Mouse (Mus musculus): Measurements from ENCODE around the gene Nelfcd. TPM values are rescaled to one million over a fixed set of nuclear protein-coding genes. Genes with fewer than 3 reads are reported as not detected.

The Nelfcd gene
- polyA plus RNA-seq, 1 experiment from 2014 or later: 75.2 TPM

DNA sequence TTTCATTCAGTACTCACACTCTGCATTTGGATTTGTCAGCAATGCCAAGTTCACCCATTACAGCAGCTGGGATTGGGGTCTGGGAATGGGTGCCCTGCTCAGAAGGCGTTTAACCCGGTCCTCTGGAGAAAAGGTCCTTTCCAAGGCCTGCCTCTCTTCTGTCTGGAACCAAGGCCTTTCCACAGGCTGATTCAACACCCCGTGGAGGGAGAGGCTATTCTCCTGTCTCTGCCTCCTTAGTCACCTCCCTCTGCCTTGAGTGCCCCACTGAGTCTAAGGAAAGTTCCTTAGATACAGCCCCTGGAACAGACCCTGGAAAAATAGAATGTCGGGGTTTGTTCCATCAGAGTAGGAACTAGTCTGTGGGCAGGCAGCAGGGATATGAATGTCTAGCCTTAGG lies 32.8 kb downstream of the Nelfcd start:
- Histone ChIP-seq H3K27me3 (peaks cover 20% of the 10 kb centered on the region; the same call in 1 of the 2 replicates), H3K4me3 (replicated peaks) (no peak overlapping the region), H3K4me2 (no peak overlapping the region), H3K36me3 (no peaks in the 10 kb centered on the region), H3K9ac (no peak overlapping the region), H3K27ac (no peak overlapping the region), H3K9me3 (replicated peaks) (no peaks in the 10 kb centered on the region), H3K4me1 (replicated peaks) (peaks cover 52% of the 10 kb centered on the region)
- no peak for ATAC-seq (ENCODE audit: low read depth)
- DNase-seq: no peak
- 72% methylated on average over 4 of the region's 4 CpGs for WGBS (ENCODE audit: insufficient replicate concordance)

DNA sequence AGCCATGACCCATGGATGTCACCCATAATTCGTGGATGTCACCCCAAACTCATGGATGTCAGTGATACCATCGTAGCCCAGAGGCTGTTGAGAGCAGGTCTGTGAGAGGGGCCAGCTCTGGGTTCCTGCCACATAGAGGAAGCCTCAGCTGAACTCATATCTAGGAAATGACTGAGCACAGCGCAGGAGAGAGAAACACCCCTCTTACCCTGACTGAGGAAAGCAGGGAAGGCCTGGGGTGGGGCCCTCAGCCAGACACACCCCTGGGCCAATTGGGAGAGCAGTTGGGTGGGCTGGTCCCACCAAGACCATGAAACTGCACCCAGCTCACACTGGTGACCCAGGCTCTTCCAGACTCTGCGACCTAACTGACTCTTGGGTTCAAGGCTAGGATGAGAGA lies 34.7 kb downstream of the Nelfcd start, which contains the start of gene Tubb1:
TSS of gene Tubb1 (plus strand) at position 343 of the 400 bp plus-strand sequence.
- H3K4me3 ChIP-seq (replicated peaks): peak within 1 kb of the TSS; percentile 22
- H3K27me3 ChIP-seq: peaks cover 17% of the 10 kb centered on the region; the same call in 1 of the 2 replicates
- no peaks in the 10 kb centered on the region for H3K9me3 ChIP-seq (replicated peaks)
- DNase-seq (peak; percentile 81), ATAC-seq (ENCODE audit: low read depth) (peak; percentile 80)
- peaks cover 59% of the 10 kb centered on the region for H3K4me1 ChIP-seq (replicated peaks)
- peak within 1 kb of the TSS; percentile 42 for H3K4me2 ChIP-seq
- peak within 1 kb of the TSS; percentile 45 for H3K9ac ChIP-seq
- H3K27ac ChIP-seq: peak within 1 kb of the TSS; percentile 84
- WGBS (ENCODE audit: insufficient replicate concordance): 21% methylated on average over 4 of the region's 4 CpGs
- no peaks in the 10 kb centered on the region for H3K36me3 ChIP-seq

DNA sequence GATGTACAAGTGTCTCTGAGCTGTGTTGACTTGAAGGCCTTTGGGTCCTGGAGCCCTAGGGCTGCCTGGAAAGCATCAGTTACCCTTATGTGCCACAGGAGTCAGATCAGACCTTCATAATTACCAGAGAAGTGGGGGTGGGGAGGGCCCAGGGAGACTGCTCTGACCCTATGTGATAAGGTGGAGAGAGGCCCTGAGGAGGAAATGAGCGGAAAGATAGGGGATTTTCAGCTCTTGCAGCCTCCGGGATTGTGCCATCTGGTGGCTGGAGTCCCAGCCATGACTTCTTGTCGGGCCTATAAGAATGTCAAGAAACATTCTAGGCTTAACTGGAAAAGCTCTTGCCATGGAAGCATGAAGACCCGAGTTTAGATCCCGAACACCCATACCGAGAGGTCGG lies 38.1 kb downstream of the Nelfcd start:
- DNase-seq (peak; percentile 81), ATAC-seq (ENCODE audit: low read depth) (peak; percentile 96)
- 22% methylated on average over 7 of the region's 7 CpGs for WGBS (ENCODE audit: insufficient replicate concordance)
- Histone ChIP-seq H3K4me2 (peak overlapping the region; percentile 57), H3K27me3 (peaks cover 2% of the 10 kb centered on the region; the same call in 1 of the 2 replicates), H3K4me3 (replicated peaks) (0 out of 2 replicates have a peak overlapping the region, but pooled peaks have one; percentile 25), H3K9me3 (replicated peaks) (no peaks in the 10 kb centered on the region), H3K9ac (peak overlapping the region; percentile 57), H3K4me1 (replicated peaks) (peaks cover 58% of the 10 kb centered on the region), H3K36me3 (no peaks in the 10 kb centered on the region), H3K27ac (peak overlapping the region; percentile 93)

DNA sequence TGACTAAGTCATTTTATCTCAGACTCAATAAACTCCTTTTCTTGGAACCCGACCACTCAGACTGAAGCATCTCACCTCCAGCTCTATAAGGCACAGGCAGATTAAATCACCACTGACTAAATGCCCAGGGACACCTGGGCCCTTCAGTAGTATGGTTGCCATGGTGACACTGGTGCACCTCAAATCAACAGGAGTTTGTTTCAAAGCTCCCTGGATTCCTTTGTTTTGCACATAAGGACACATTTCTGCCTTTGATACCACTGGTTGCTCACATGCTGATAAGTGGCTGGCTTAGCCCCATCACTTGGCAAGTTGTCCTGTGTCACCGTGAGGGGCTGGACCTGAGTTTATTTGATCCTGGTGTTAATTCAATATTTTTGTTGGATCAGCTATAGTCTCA lies 43.8 kb downstream of the Nelfcd start:
- ATAC-seq (ENCODE audit: low read depth) (no peak), DNase-seq (no peak)
- H3K4me2 ChIP-seq: no peak overlapping the region
- 0 out of 2 replicates have a peak overlapping the region, but pooled peaks have one; percentile 15 for H3K27ac ChIP-seq
- peaks cover 30% of the 10 kb centered on the region for H3K4me1 ChIP-seq (replicated peaks)
- peaks cover 30% of the 10 kb centered on the region for H3K36me3 ChIP-seq
- 61% methylated on average over 2 of the region's 2 CpGs for WGBS (ENCODE audit: insufficient replicate concordance)
- no peaks in the 10 kb centered on the region for H3K9me3 ChIP-seq (replicated peaks)
- H3K27me3 ChIP-seq: no peaks in the 10 kb centered on the region
- no peak overlapping the region for H3K9ac ChIP-seq
- no peak overlapping the region for H3K4me3 ChIP-seq (replicated peaks)

DNA sequence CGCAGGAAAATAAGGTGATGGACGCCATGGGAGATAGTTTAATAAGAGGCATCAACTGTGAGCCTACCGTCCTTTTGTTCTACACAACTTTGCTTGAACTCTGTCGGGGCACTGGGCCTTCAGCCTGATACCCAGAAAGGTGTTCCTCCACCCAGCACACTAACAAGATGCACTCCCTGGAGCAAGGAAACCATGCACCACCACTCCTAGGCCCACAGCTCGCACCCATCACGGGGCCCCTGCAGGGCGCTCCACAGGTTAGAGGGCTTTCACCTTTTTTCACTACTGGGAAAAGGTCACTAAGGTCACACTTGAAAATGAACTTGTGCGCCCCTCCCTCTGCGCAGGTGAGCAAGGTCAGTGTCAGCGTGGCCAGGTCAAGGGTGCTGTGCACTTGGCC lies 47.8 kb downstream of the Nelfcd start:
- Histone ChIP-seq H3K36me3 (peaks cover 66% of the 10 kb centered on the region), H3K4me3 (replicated peaks) (peak overlapping the region; percentile 88), H3K9ac (peak overlapping the region; percentile 89), H3K9me3 (replicated peaks) (no peaks in the 10 kb centered on the region), H3K4me2 (peak overlapping the region; percentile 94), H3K4me1 (replicated peaks) (peaks cover 26% of the 10 kb centered on the region), H3K27ac (peak overlapping the region; percentile 77), H3K27me3 (no peaks in the 10 kb centered on the region)
- ATAC-seq (ENCODE audit: low read depth): no peak; the same call in 1 of the 2 replicates
- WGBS (ENCODE audit: insufficient replicate concordance): 20% methylated on average over 10 of the region's 10 CpGs
- no peak for DNase-seq

DNA sequence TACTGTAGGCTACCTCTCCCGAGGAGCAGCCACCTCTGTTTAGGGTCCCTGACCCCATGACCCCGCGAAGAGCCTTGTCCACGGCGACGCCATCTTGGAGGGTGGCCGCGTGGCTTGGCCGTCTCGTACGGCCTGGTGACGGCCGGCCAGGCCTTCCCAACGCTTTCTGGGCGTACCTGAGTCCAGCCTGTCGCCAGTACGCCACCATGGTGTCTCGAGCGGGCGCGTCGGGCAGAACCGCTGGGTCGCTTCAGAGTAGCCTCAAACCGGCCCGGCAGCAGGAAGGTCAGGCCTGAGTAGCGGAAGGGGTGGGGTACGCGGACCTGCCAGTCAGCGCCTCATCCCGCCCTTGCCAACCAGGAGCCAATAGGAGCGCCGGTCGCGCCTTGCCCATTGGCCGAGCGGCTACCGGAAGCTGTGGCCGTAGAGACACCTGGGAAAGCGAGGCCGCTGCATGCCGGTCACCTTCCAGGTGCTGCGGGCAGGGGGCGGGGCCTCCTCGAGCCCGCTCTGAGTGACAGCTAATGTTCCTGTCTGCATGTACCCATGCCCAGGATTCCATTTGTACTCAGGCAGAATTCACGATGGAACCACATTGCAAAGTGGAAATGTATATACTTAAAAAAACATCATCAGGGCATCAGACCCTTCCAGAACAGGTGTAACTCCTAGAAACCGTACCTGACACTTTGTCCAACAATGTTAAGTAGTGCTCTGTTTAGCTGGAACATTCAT lies 48.4 kb downstream of the Nelfcd start, which contains the start of gene Atp5e:
TSS of gene Atp5e (minus strand) at position 317 of the 735 bp plus-strand sequence.
- ATAC-seq (ENCODE audit: low read depth) (peak; percentile 100), DNase-seq (peak; percentile 92)
- Histone ChIP-seq H3K9me3 (replicated peaks) (no peaks in the 10 kb centered on the region), H3K36me3 (peaks cover 71% of the 10 kb centered on the region), H3K27me3 (no peaks in the 10 kb centered on the region), H3K27ac (peak within 1 kb of the TSS; percentile 77), H3K9ac (peak within 1 kb of the TSS; percentile 89), H3K4me1 (replicated peaks) (peaks cover 28% of the 10 kb centered on the region), H3K4me2 (peak within 1 kb of the TSS; percentile 94), H3K4me3 (replicated peaks) (peak within 1 kb of the TSS; percentile 88)
- WGBS (ENCODE audit: insufficient replicate concordance): 2% methylated on average over 48 of the region's 48 CpGs

DNA sequence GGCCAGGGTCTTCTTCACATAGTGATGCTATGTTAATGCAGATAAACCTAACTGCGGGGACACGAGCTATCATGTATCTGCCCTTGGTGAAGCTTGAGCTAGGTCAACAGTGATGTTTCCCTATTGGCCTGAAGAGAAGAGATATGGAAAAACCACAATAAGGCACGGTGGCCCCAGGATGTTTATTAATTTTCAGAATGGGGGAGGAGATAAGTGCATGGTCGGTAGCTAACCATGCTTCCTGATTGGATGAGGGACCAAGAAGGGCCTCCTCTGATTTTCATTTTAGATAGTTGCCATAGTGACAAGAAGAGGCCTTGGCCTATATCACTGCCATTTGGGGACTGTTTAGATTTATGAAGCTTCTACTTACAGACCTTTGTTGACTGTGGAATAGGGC lies 54.7 kb downstream of the Nelfcd start:
- WGBS (ENCODE audit: insufficient replicate concordance): 14% methylated on average over 4 of the region's 4 CpGs
- Histone ChIP-seq H3K9me3 (replicated peaks) (no peaks in the 10 kb centered on the region), H3K27ac (0 out of 2 replicates have a peak overlapping the region, but pooled peaks have one; percentile 34), H3K9ac (no peak overlapping the region), H3K4me2 (peak overlapping the region; percentile 87), H3K27me3 (no peaks in the 10 kb centered on the region), H3K36me3 (peaks cover 61% of the 10 kb centered on the region), H3K4me1 (replicated peaks) (peaks cover 50% of the 10 kb centered on the region), H3K4me3 (replicated peaks) (peak overlapping the region; percentile 92)
- ATAC-seq (ENCODE audit: low read depth): no peak
- peak; percentile 42 for DNase-seq

DNA sequence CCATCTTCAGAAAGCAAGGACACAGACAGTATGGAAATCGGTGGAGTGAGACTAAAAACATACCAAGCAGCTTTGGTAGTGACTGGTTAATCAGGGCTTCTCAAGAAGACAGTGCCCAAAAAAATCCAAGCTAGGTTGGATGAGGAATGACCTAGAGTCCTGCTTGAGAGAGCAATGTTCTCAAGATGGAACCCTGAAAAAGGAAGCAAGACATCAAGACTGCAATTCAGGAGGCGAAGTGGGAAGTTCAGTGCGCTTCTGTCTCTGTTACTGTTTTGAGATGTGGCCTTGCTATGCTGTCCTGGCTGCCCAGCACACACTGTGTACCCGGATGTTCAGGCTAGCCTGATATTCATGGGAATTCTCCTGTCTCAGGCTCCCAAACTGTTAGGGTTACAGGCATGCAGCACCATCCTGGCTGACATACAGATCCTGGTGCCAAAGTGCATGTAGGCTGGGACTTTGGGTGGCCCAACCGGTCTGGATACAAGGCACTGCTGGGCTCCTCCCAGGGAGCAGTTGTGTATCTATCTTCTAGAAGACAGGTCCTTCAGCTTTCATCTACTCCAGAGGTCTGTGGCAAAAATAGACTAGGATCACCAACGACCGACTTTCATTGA lies 55.3 kb downstream of the Nelfcd start:
- peak overlapping the region; percentile 91 for H3K27ac ChIP-seq
- H3K27me3 ChIP-seq: no peaks in the 10 kb centered on the region
- 75% methylated on average over 7 of the region's 7 CpGs for WGBS (ENCODE audit: insufficient replicate concordance)
- DNase-seq (no peak), ATAC-seq (ENCODE audit: low read depth) (no peak)
- H3K4me1 ChIP-seq (replicated peaks): peaks cover 50% of the 10 kb centered on the region
- no peaks in the 10 kb centered on the region for H3K9me3 ChIP-seq (replicated peaks)
- peak overlapping the region; percentile 92 for H3K4me3 ChIP-seq (replicated peaks)
- peak overlapping the region; percentile 95 for H3K9ac ChIP-seq
- H3K4me2 ChIP-seq: peak overlapping the region; percentile 87
- peaks cover 56% of the 10 kb centered on the region for H3K36me3 ChIP-seq

DNA sequence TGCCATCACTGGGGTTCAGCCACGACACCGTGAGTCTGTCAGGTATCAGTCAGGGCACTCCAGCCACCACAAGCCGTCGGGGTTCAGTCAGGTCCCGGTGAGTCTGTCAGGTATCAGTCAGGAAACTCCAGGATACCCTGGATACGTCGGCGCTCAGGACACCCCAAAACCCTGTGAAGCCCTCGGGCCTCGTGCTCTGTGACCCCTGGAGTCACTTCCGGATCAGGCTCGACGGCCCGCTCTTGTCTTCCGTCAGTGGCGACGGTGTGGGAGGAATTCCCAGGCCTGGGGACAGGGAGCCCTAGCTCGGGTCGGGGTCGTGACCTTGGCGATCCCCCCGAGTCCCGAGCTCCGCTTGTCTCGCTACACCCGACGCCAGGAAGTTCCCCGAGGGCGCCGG lies 56.8 kb downstream of the Nelfcd start:
- ATAC-seq (ENCODE audit: low read depth): peak; percentile 29
- peak overlapping the region; percentile 87 for H3K4me2 ChIP-seq
- peak overlapping the region; percentile 92 for H3K4me3 ChIP-seq (replicated peaks)
- peak overlapping the region; percentile 95 for H3K9ac ChIP-seq
- no peak for DNase-seq
- peaks cover 42% of the 10 kb centered on the region for H3K36me3 ChIP-seq
- WGBS (ENCODE audit: insufficient replicate concordance): 3% methylated on average over 30 of the region's 30 CpGs
- H3K27me3 ChIP-seq: no peaks in the 10 kb centered on the region
- H3K4me1 ChIP-seq (replicated peaks): peaks cover 53% of the 10 kb centered on the region
- no peaks in the 10 kb centered on the region for H3K9me3 ChIP-seq (replicated peaks)
- H3K27ac ChIP-seq: peak overlapping the region; percentile 91

DNA sequence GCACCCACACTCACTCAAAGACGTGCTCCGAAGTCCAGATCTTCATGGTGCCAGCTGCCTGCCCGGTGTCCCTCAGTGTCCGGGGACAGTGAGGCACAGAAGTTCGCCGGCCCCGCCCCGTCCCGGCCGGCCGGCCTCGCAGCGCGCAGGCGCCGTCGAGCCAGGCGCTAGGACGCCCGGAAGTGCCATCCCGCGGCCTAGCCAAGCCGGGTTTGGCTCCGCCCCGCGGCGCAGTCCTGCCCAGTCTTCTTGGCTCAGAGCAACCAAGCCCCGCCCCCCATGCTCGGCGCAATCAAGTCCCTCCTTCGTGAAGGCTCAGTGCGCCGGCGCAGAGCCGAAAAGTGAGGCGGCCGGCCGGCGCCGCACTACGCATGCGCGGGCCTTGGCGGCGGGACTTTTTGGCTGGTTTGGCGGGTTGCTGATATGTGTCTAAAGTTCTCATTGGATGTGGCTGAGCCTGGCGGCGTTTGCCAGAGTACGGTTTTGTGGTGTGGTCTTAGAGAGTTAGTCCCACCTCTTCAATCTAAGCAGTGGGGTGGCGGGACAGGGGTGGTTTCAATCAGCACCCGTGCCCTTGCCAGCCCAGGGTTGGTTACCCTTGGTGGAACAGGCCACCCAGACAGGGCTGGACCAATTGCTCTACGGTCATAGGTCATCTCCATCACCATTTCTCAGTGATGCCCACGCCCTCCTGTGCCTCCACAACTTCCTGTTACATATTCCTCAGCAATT lies 57.4 kb downstream of the Nelfcd start, which contains the start of gene Prelid3b:
TSS of gene Prelid3b (minus strand) at position 264 of the 732 bp plus-strand sequence.
- Histone ChIP-seq H3K36me3 (peaks cover 38% of the 10 kb centered on the region), H3K4me1 (replicated peaks) (peaks cover 52% of the 10 kb centered on the region), H3K9me3 (replicated peaks) (no peaks in the 10 kb centered on the region), H3K9ac (peak within 1 kb of the TSS; percentile 95), H3K27me3 (no peaks in the 10 kb centered on the region), H3K4me2 (peak within 1 kb of the TSS; percentile 87), H3K27ac (peak within 1 kb of the TSS; percentile 91), H3K4me3 (replicated peaks) (peak within 1 kb of the TSS; percentile 92)
- WGBS (ENCODE audit: insufficient replicate concordance): under 1% methylated on average over 53 of the region's 53 CpGs
- ATAC-seq (ENCODE audit: low read depth) (peak; percentile 94), DNase-seq (peak; percentile 99)

DNA sequence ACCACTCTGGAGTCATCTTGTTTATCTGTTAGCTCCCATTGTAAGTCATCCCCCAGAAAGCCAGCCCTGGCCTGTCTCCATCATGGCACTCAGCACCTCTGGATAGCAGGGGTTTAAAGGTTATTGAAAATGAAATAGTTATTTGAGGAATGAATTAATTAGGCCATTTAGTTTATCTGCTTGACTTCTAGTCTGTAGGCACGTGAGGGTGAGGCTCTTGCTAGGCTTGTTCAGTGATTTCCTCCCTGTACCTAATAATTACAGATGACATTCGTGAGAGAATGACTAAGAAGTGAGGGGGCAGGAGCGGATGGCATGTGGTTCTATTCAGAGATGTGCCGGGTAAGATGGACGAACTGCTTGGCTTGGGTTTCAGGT lies 57.9 kb downstream of the Nelfcd start:
- peaks cover 32% of the 10 kb centered on the region for H3K36me3 ChIP-seq
- peak overlapping the region; percentile 91 for H3K27ac ChIP-seq
- no peak for ATAC-seq (ENCODE audit: low read depth)
- peak overlapping the region; percentile 73 for H3K4me2 ChIP-seq
- peak overlapping the region; percentile 69 for H3K9ac ChIP-seq
- DNase-seq: no peak
- 83% methylated on average over 5 of the region's 5 CpGs for WGBS (ENCODE audit: insufficient replicate concordance)
- no peaks in the 10 kb centered on the region for H3K9me3 ChIP-seq (replicated peaks)
- no peaks in the 10 kb centered on the region for H3K27me3 ChIP-seq
- peak overlapping the region; percentile 92 for H3K4me3 ChIP-seq (replicated peaks)
- peaks cover 47% of the 10 kb centered on the region for H3K4me1 ChIP-seq (replicated peaks)

Measured in liver, embryonic 13.5 days (tissue).